Mouse (Mus musculus): ENCODE results near the gene Sgk2. TPM values are rescaled to one million over a fixed set of nuclear protein-coding genes. Genes with fewer than 3 reads are reported as not detected.

The Sgk2 gene
- total RNA-seq, 2 experiments from 2014 or later = 1.9 to 3.6 TPM

DNA sequence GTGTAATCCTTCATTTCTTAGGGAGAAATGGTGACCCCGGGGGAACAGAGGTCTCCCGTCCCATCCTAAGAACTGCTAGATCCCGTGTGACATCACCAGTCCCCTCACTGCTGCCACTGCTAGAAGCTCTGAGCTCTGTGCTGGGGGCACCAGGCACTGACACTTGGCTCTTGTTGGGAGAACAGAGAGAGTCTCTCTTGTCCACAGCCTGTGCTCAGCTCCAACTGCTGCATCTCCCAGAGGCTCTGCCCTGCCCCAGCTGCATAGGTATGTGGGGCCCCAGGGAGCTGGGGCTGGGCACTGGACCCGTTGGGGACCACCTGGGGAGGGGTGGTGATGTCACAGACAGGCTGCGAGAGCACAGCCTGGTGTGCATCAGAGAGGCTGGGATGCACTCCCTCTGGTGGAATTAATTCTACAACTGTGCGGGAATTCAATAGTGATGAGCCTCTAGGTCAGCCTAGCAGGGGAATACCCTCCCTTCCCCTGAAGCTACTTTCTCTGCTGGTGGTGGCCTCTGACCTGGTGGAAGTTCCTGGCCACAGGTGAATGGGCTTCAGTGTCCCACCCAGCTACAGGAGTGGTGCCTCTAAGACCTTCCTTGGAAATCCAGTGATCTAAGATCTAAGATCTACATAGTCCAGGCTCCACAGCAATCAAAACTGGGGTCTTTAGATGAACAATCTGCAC is 4.4 kb downstream of the Sgk2 start:
- DNase-seq (ENCODE audit: low spot score in 2 of 2) = no peak

- DNase-seq (ENCODE audit: low spot score in 2 of 2) = no peak
Measured at GRCm38 (mm10) chr2:162992084-162992437, 4.9 kb downstream of the Sgk2 start.

- DNase-seq (ENCODE audit: low spot score in 2 of 2) = no peak
Measured at GRCm38 (mm10) chr2:162993881-162994616, 6.9 kb downstream of the Sgk2 start.

DNA sequence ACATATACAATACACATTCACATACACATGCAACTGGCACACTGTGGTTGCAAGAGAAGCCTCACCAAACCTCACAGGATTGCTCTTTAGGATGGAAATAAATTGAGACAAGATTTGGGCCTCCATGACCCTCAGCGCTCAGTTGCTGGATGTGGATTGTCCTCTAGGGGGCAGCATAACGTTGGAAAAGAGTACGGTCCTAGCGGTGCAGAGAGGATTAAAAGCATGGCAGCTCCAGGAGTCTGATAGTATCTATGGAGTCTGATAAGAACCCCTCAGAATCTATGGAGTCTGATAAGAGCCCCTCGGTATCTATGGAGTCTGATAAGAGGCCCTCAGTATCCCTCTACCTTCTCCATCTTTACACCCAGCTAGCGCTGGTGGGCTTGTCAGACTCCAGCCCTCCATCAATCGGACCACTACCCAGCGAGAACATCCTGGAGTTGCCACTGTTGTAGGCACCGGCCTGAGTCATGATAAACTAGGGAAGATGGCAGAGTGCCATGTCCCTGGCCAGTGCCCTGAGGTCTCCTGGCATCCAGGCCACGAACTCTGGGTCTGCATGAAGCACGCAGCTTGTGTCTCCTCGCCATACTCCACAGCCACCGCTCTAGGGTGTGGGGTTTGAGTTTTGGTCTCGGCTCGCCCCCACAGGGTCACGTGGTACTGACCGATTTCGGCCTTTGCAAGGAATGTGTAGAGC is 11.5 kb downstream of the Sgk2 start:
- DNase-seq (ENCODE audit: low spot score in 2 of 2) = peak; percentile 43 to 50

GRCm38 (mm10) chr2:162999744-163000143 is 12.6 kb downstream of the Sgk2 start:
- no peak for DNase-seq (ENCODE audit: low spot score in 2 of 2)

- DNase-seq (ENCODE audit: low spot score in 2 of 2) = no peak
Measured at GRCm38 (mm10) chr2:163001071-163001470, 13.9 kb downstream of the Sgk2 start.

DNA sequence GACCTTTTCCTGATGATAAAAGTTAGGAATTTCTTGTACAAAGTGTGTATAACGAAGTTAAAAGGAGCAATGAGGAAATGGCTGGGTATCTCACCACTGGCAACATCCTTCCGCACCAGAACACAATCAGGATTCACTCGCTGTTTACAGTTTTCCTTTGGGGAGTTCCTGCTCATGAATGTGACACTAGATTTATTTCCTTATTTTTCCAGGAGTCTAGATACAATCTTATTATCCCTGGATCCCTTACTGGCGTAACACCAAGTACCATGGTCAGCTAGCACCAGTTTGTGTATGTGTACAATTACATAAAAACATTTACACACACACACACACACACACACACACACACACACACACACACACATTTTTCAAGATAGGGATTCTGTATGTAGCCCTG is 20.2 kb downstream of the Sgk2 start:
- no peak for DNase-seq (ENCODE audit: low spot score in 2 of 2)

DNA sequence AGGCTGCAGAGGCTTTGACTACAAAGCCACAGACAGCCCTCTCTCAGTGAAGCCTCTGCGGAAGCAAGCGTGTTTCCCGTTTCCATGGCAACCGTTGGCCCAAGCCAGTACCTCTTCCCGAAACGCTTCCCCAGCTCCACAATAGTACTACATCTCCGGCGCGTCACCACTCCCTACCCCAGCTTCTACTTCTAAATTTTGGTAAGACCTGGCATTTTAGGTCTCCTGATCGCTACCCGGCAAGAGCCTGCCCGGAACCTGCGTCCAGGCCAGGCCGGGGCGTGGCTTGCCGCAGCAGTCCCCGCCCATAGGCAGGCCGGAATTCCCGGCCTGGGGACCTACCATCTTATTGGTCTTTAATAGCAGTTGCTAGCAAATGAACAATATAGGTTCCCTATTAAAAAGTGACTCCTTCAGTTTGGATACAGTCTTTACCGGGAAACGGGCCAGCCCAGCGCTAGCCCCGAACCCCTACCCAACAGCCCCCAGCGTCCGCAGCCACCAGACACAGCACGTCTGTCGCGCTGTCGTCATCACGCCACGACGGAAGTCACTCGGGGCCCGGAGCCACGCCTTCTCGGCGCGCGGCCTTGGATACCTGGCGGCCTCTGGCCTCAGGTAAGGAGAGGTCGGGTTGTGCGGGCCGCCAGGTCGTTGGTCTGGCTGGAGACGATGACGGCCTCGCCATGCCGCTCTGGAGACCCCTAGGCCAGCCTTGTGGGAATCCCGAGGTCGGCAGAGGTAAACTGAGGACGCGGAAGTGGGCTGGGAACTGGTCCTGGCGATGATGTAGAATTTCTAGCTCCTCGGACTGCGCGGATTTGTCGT is 30.0 kb downstream of the Sgk2 start, which contains the start of gene Ift52:
Ift52 (plus strand) TSS at position 439 of the 828 bp plus-strand sequence.
- DNase-seq (ENCODE audit: low spot score in 2 of 2) = peak; percentile 75 to 81

GRCm38 (mm10) chr2:163031289-163031688 is 44.2 kb downstream of the Sgk2 start:
- DNase-seq (ENCODE audit: low spot score in 2 of 2) = no peak

GRCm38 (mm10) chr2:163031757-163032156 is 44.6 kb downstream of the Sgk2 start:
- no peak for DNase-seq (ENCODE audit: low spot score in 2 of 2)

GRCm38 (mm10) chr2:163032622-163033021 is 45.5 kb downstream of the Sgk2 start:
- no peak for DNase-seq (ENCODE audit: low spot score in 2 of 2)

- DNase-seq (ENCODE audit: low spot score in 2 of 2) = no peak
Measured at GRCm38 (mm10) chr2:163039940-163040339, 52.8 kb downstream of the Sgk2 start.

DNA sequence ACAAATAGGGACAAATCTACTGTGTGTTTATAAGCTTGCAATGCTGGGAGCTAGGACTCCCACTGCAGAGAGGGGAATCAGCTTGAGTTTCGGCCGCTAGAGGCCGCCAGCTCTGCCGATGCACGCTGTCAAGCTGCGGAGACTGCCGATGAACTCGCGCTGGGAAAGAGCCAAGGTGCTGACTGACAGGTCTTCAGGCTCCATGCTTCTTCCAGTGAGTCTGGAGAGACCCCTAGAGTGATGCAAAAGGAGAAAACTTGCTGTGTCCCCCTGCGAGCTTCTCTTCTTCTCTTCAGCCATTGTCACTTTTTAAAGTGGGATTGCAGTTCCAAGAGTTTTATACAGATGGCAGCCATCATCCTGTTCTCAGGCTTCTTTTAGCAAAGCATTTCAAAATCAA is 61.0 kb downstream of the Sgk2 start:
- peak; percentile 32 to 46 for DNase-seq (ENCODE audit: low spot score in 2 of 2)

DNA sequence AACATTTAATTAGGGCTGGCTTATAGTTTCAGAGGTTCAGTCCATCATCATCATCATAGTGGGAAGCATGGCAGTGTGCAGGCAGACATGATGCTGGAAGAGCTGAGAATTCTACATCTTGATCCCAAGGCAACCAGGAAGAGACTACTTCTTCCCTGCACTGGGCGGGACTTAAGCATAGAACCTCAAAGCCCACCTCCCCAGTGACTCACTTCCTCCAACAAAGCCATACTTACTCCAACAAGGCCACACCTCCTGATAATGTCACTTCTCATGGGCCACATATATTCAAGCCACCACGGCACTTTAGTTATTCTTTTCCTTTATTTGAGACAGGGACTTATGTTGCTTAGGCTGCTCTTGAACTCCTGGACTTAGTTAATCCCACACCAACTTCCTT is 62.0 kb downstream of the Sgk2 start:
- no peak for DNase-seq (ENCODE audit: low spot score in 2 of 2)

DNA sequence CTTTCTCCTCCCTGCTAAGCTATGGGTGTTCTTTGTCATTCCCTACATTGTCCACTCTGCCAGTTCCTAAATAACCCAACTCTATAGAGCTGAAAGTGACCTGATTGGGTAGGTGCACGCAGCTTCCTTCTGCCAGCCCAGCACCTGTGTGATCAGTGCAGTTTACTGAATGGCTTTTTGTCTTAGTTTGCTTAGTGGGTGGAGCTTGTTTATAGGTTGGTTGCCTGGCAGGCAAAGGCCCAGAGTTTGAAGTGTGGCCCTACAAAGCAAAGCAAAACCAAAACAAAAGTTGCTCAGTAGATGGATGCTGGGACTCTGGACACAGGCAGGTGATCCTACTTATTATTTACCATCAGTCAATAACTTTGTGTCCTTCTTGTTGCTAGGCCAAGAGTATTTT is 64.6 kb downstream of the Sgk2 start:
- no peak for DNase-seq (ENCODE audit: low spot score in 2 of 2)

GRCm38 (mm10) chr2:163052101-163052500 is 65.0 kb downstream of the Sgk2 start:
- DNase-seq (ENCODE audit: low spot score in 2 of 2) = no peak

DNA sequence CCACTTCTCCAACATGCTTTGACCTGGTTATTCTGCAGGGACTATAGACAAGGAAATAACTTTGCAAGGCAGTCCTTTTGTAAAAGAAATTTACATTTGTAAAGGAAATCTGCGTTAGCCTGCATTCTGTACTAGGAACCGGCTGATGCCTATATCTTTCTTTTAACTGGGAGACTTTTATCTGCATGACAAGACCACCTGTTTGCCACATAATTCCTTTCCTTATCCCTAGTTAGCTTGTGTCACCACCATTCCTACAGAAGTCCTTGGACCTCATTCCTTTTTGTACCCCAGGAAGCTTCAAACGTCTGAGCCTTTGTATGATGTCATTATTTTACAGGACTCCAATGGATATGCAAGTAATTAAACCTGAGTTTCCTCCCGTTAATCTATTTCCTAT is 65.7 kb downstream of the Sgk2 start:
- no peak for DNase-seq (ENCODE audit: low spot score in 2 of 2)

DNA sequence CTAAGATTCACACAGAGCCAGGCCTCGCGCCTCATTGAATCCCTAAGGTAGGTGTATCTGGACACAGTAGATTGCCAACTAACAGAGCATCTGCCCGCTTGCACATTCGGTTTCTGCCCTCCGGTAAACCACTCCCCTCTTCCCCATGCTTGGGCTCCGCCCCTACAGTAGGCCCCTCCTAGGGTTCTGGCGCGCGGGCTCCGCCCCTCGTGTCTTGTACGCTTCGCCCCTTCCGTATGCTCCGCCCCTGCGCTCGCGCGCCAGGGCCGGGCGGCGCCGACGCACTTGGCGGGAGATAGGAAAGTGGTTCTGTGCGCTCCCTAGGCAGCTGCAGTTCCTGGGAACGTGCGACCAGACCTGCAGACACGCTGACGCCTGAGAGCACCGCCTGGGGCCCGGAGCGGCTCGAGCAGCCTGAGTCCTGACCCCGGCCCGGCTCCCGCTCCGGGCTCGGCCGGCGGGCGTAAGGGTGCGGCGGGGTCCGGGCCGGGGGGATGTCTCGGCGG is 67.3 kb downstream of the Sgk2 start, which contains the start of gene Mybl2:
Mybl2 (plus strand) TSS at position 353 of the 506 bp plus-strand sequence.
- DNase-seq (ENCODE audit: low spot score in 2 of 2) = peak; percentile 84 to 90

- DNase-seq (ENCODE audit: low spot score in 2 of 2) = no peak
Measured at GRCm38 (mm10) chr2:163054891-163055494, 67.9 kb downstream of the Sgk2 start.

GRCm38 (mm10) chr2:163055715-163056114 is 68.6 kb downstream of the Sgk2 start:
- DNase-seq (ENCODE audit: low spot score in 2 of 2) = no peak
